Mouse (Mus musculus): ENCODE data around the gene Kctd14. TPM values are rescaled to one million over a fixed set of nuclear protein-coding genes. Genes with fewer than 3 reads are reported as not detected.

Gene Kctd14
- polyA plus RNA-seq, 1 experiment from 2014 or later = 6.7 TPM

DNA sequence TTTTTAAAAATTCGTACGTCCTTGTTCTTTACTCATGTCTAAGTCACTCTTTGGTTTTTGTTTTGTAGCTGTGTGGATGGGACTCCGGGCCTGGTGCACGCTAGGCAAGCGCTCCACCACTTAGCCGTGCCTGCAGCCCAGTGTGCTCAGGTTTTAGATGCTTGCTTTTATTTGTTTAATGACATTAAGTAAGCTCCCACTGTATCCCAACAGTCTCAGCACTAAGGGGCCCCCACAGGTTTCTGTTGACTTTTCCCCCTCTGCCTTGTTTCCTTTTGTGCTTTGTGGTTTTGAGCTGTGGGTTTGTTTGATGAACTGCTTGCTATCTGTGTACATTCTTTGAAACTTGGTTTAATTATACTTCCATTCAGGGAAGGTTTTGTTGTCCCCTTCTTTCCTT, 1.1 kb downstream of the Kctd14 start:
- Histone ChIP-seq H3K4me2 (replicated peaks; ENCODE audit: low read depth, low read length) (0 out of 2 replicates have a peak overlapping the region, but pooled peaks have one; percentile 89), H3K4me3 (ENCODE audit: low read depth, low read length) (no peak overlapping the region), H3K27me3 (replicated peaks; ENCODE audit: insufficient read depth, low read length) (no peaks in the 10 kb centered on the region), H3K9ac (replicated peaks; ENCODE audit: low read depth) (no peak overlapping the region), H3K9me3 (ENCODE audit: low read length) (no peaks in the 10 kb centered on the region), H3K4me1 (ENCODE audit: insufficient read depth, low read depth, low read length) (peaks cover 4% of the 10 kb centered on the region; the same call in 1 of the 2 replicates), H3K27ac (ENCODE audit: low read length) (0 out of 2 replicates have a peak overlapping the region, but pooled peaks have one; percentile 32), H3K36me3 (ENCODE audit: insufficient read depth, low read length) (no peaks in the 10 kb centered on the region)
- no peak for TF ChIP-seq EP300 (IDR thresholded peaks at IDR 0.05)
- no peak for TF ChIP-seq CTCF (IDR thresholded peaks at IDR 0.05)
- no peak for DNase-seq (ENCODE audit: low spot score)
- 49% methylated on average over 6 of the region's 6 CpGs for WGBS
- ATAC-seq = no peak

DNA sequence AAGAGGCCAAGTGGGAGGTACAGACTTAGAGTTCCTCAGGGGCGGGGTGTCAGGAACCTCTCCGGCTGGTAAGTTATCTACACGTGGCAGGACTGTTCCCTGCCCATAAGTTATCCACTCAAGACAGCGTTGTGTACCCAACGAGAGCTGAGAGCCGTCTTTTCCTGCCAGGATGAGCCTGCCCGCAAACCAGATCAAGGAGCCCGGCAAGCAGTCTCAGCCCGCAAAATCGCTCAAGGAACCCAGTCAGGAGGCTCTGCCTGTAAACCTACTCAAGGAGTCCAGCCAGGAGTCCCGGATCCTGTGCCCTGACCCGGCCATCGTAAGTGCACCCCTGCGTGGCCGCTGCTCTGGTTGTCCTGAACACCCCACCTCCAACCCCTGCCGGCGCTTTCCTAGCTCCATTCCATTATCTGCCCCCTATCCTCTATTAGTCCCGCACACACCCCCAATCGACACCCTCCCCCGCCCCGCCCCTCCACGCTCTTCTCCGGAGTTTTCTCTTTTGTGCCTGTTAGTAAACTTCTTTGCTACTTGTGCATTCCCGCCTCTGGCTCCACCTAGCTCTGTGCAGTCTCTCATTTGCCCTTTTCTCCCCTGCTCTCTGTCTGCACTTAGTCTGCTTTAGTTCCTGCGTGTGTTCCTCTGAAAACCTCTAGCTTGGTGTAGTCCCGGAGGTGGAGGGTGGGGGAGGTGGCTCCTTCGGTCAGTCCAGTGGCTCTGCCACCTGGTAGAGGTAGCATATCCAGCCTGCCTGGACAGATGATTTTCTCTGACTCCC, 2.2 kb downstream of the Kctd14 start:
- Histone ChIP-seq H3K4me3 (ENCODE audit: low read depth, low read length) (peak overlapping the region; percentile 45), H3K4me2 (replicated peaks; ENCODE audit: low read depth, low read length) (peak overlapping the region; percentile 89), H3K36me3 (ENCODE audit: insufficient read depth, low read length) (no peaks in the 10 kb centered on the region), H3K4me1 (ENCODE audit: insufficient read depth, low read depth, low read length) (peaks cover 4% of the 10 kb centered on the region; the same call in 1 of the 2 replicates), H3K27me3 (replicated peaks; ENCODE audit: insufficient read depth, low read length) (no peaks in the 10 kb centered on the region), H3K27ac (ENCODE audit: low read length) (peak overlapping the region; percentile 72), H3K9ac (replicated peaks; ENCODE audit: low read depth) (peak overlapping the region; percentile 29; the same call in 1 of the 2 replicates), H3K9me3 (ENCODE audit: low read length) (no peaks in the 10 kb centered on the region)
- peak; percentile 81 for DNase-seq (ENCODE audit: low spot score)
- ATAC-seq = peak; percentile 87
- no peak for TF ChIP-seq EP300 (IDR thresholded peaks at IDR 0.05)
- 0 out of 2 replicates have a peak, but pooled peaks have one; percentile 1 for TF ChIP-seq CTCF (IDR thresholded peaks at IDR 0.05)
- WGBS = 5% methylated on average over 27 of the region's 27 CpGs

DNA sequence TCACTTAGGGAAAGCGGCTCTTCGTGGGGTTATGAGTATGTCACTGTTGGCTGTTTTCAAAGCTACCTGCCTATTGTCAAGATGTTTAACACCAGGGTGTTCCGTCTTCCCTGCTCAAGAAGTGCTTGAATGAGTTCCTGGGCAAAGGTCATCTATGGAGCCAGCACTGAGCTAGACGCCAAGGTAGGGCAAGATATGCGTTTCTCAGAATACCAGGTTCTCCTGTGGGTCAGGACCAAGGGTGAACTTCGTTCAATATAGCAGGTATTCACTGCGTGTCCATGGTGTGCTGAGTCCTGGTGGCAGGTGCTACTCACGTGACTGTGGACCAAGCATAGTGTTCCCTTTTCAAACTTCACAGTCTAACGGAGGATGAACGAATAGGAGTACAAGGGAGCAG, 3.7 kb downstream of the Kctd14 start:
- WGBS = 81% methylated on average over 10 of the region's 10 CpGs
- peaks cover 4% of the 10 kb centered on the region; the same call in 1 of the 2 replicates for H3K4me1 ChIP-seq (ENCODE audit: insufficient read depth, low read depth, low read length)
- no peak overlapping the region for H3K4me3 ChIP-seq (ENCODE audit: low read depth, low read length)
- H3K9me3 ChIP-seq (ENCODE audit: low read length) = no peaks in the 10 kb centered on the region
- H3K9ac ChIP-seq (replicated peaks; ENCODE audit: low read depth) = no peak overlapping the region
- TF ChIP-seq EP300 (IDR thresholded peaks at IDR 0.05) (no peak), CTCF (IDR thresholded peaks at IDR 0.05) (no peak)
- H3K27me3 ChIP-seq (replicated peaks; ENCODE audit: insufficient read depth, low read length) = no peaks in the 10 kb centered on the region
- no peak overlapping the region for H3K27ac ChIP-seq (ENCODE audit: low read length)
- no peak for DNase-seq (ENCODE audit: low spot score)
- H3K36me3 ChIP-seq (ENCODE audit: insufficient read depth, low read length) = no peaks in the 10 kb centered on the region
- no peak for ATAC-seq
- no peak overlapping the region for H3K4me2 ChIP-seq (replicated peaks; ENCODE audit: low read depth, low read length)

DNA sequence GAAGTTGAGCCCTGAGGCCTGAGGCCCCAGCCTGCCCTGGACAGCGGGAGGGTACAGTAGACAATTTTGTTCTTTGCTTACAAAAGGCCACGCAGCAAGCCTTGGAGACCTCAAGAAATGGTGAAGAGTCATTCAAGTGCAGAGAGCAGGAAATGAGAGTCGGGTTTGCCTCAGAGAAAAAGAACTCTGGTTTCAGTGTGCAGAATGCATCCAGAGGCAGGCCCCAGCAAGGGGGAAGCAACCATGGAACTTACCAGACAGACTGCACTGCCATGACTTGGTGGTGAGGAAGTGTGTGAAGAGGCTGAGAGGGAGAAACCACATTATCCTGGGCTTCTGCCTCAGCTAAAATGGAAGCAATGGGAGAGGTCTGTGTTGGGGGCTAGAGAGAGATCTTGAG, 4.5 kb downstream of the Kctd14 start:
- H3K4me1 ChIP-seq (ENCODE audit: insufficient read depth, low read depth, low read length) = peaks cover 4% of the 10 kb centered on the region; the same call in 1 of the 2 replicates
- H3K27me3 ChIP-seq (replicated peaks; ENCODE audit: insufficient read depth, low read length) = no peaks in the 10 kb centered on the region
- no peak overlapping the region for H3K4me3 ChIP-seq (ENCODE audit: low read depth, low read length)
- DNase-seq (ENCODE audit: low spot score) (no peak), ATAC-seq (no peak)
- WGBS = 45% methylated on average over 3 of the region's 3 CpGs
- H3K9ac ChIP-seq (replicated peaks; ENCODE audit: low read depth) = no peak overlapping the region
- H3K27ac ChIP-seq (ENCODE audit: low read length) = no peak overlapping the region
- H3K36me3 ChIP-seq (ENCODE audit: insufficient read depth, low read length) = no peaks in the 10 kb centered on the region
- no peak overlapping the region for H3K4me2 ChIP-seq (replicated peaks; ENCODE audit: low read depth, low read length)
- no peak for TF ChIP-seq EP300 (IDR thresholded peaks at IDR 0.05)
- no peak for TF ChIP-seq CTCF (IDR thresholded peaks at IDR 0.05)
- no peaks in the 10 kb centered on the region for H3K9me3 ChIP-seq (ENCODE audit: low read length)

DNA sequence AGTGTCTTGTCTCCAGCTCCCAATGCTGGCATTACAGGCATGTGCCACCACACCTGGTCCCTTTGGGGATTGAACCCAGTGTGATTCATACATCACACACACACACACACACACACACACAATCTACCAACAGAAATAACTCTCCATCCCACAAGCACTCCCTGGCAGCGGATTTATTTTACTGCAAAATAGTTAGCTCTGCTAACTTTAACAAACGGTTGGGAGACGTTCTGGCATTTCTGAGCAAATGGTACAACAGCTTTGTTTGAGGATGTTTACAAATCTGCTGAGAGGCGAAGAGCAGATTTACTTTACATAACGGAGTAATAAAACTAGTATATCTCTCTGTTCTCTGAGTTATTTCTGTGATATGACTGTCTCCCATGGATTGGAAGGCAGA, 21.9 kb downstream of the Kctd14 start:
- H3K4me2 ChIP-seq (replicated peaks; ENCODE audit: low read depth, low read length) = no peak overlapping the region
- no peaks in the 10 kb centered on the region for H3K9me3 ChIP-seq (ENCODE audit: low read length)
- ATAC-seq = no peak
- H3K4me1 ChIP-seq (ENCODE audit: insufficient read depth, low read depth, low read length) = no peaks in the 10 kb centered on the region
- no peak for TF ChIP-seq CTCF (IDR thresholded peaks at IDR 0.05)
- TF ChIP-seq EP300 (IDR thresholded peaks at IDR 0.05) = no peak
- no peak overlapping the region for H3K9ac ChIP-seq (replicated peaks; ENCODE audit: low read depth)
- no peak overlapping the region for H3K4me3 ChIP-seq (ENCODE audit: low read depth, low read length)
- WGBS = 49% methylated on average over 5 of the region's 5 CpGs
- no peak overlapping the region for H3K27ac ChIP-seq (ENCODE audit: low read length)
- H3K36me3 ChIP-seq (ENCODE audit: insufficient read depth, low read length) = no peaks in the 10 kb centered on the region
- no peak for DNase-seq (ENCODE audit: low spot score)
- no peaks in the 10 kb centered on the region for H3K27me3 ChIP-seq (replicated peaks; ENCODE audit: insufficient read depth, low read length)

DNA sequence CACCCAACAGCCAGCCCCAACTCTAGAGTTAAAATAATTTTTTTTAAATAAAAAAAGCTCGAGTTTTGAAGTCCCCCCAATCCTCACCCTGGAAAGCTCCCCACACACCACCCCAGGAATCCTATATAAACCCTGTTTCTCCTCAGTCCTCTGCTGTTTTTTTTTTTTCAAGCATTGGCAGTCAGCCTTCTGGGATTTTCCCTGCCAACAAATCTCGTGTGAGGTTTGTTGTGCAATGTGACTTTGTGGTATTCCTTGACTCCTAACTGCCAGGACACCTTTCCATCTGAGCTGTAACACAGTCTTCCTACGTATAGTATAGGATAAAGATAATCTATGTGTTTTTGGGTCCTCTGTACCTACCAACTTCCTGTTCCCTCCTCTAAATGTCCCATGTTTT, 28.2 kb downstream of the Kctd14 start:
- no peak overlapping the region for H3K9ac ChIP-seq (replicated peaks; ENCODE audit: low read depth)
- TF ChIP-seq CTCF (IDR thresholded peaks at IDR 0.05) (no peak), EP300 (IDR thresholded peaks at IDR 0.05) (no peak)
- no peak overlapping the region for H3K4me3 ChIP-seq (ENCODE audit: low read depth, low read length)
- H3K27me3 ChIP-seq (replicated peaks; ENCODE audit: insufficient read depth, low read length) = no peaks in the 10 kb centered on the region
- 30% methylated on average over 3 of the region's 3 CpGs for WGBS
- peaks cover 9% of the 10 kb centered on the region; the same call in 1 of the 2 replicates for H3K4me1 ChIP-seq (ENCODE audit: insufficient read depth, low read depth, low read length)
- DNase-seq (ENCODE audit: low spot score) = peak; percentile 19
- no peaks in the 10 kb centered on the region for H3K36me3 ChIP-seq (ENCODE audit: insufficient read depth, low read length)
- H3K27ac ChIP-seq (ENCODE audit: low read length) = no peak overlapping the region
- no peaks in the 10 kb centered on the region for H3K9me3 ChIP-seq (ENCODE audit: low read length)
- no peak for ATAC-seq
- H3K4me2 ChIP-seq (replicated peaks; ENCODE audit: low read depth, low read length) = no peak overlapping the region

All from lung, postnatal 0 days (tissue).